Mouse (Mus musculus): ENCODE measurements around the gene Krt81.

DNA sequence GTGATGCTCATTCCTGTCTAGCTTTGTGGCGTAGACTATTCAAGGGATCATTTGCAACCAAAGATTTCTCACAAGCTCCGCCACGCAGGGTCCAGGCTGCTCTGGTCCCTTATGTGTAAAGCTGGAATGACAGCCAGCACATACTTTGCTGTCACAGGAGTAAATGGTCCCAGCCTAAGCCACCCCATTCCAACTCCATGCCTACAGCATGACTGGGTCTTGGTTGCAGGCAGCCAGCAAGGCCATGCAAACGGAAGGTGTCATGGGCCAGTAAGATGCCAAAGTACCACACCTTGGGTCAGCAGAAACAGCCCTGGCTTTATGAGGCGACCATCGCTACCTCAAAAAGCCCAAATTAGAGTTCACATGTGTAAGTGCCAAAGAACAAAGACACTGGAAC, 30.2 kb upstream of the Krt81 start:
- TF ChIP-seq CTCF (IDR thresholded peaks at IDR 0.05; ENCODE audit: control insufficient read depth, insufficient read depth, insufficient read length) = no peak
- no peak for TF ChIP-seq CEBPB (IDR thresholded peaks at IDR 0.05; ENCODE audit: low read depth)
- no peak for TF ChIP-seq MAX (IDR thresholded peaks at IDR 0.05)
- TF ChIP-seq MYOD1 (IDR thresholded peaks at IDR 0.05; ENCODE audit: control insufficient read depth, insufficient read length, low read depth) = no peak
- TF ChIP-seq MYOG (IDR thresholded peaks at IDR 0.05; ENCODE audit: control insufficient read depth, extremely low read depth, insufficient read length) = no peak
